Mouse (Mus musculus) spleen, adult 12 weeks (tissue): Measurements from ENCODE around the gene Phlda2.
A peak's percentile ranks its signal among the peaks of the same experiment; 100 is the strongest.

ENCODE experiments used
- DNase-seq: peaks from one replicate; pipeline ENCODE4 v3.0.0; 2022; ENCODE audit warnings: low spot score

Gene Phlda2

DNA sequence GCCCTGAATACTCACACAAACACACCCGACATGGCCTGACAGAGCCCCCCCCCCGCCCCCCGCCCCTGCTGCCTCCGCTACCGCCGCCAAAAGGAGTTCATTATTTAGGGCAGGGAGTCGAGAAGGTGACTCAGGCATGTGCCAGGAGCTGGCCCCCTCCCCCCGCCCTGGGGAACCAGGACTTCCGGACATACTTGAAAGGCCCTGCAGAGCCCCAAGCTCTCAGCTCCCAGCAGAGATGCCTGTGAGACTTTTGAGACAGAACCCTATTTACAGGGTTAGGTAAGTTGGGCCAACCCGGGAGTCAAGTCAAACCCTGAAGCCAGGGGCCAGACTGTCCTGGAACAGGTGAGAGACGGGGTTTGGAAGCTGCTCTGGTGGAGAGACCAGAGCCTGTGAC is 41.0 kb downstream of the Phlda2 start:
- DNase-seq = no peak

DNA sequence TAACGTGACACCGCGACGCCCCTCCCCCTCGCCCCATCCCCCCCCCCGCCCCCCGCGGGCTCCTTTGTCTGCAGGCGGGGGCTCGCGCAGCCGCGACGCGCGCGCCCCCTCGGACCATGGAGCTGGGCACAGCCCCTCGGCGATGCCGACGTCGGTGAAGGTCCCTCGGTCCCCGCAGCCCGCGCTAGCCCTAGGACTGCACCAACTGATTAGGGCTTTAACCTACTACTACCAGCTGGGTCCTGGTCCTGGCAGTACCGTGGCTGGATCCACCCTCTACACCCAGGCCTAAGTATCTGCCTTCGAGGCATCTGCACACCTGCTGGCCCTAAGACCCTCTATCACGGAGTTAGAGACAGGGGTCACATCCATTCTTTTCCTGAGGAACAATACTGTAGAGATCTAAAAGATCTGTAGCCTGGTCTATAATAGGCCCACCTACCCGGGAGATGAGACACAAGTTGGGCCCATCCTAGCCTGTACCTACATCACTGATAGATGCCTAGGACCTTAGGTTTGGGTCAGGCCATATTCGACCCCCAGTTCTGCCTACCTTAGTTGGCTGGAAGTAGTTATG is 41.6 kb downstream of the Phlda2 start:
- DNase-seq = no peak

DNA sequence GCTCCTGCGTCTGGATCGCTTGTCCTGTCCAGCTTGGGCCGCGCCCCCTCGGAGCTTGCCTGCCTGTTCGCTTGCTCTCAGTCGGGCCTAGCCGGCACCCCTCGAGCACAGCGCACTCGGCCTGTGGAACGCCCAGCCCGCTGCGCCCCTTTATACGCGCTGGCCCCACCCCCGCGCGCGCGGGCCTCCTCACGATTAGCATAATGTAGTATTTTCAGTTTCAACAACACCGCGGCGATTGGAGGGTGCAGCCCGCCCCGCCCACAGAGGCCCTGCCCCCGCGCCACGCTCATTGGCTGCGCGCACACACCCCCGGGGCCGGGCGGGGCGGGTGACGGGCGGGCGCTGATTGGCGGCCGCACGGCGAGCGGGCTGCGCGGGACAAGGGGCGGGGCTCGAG is 42.1 kb downstream of the Phlda2 start, which contains the start of gene Cdkn1c:
Cdkn1c (minus strand) TSS at position 177 of the 400 bp plus-strand sequence.
- peak; percentile 68 for DNase-seq

DNA sequence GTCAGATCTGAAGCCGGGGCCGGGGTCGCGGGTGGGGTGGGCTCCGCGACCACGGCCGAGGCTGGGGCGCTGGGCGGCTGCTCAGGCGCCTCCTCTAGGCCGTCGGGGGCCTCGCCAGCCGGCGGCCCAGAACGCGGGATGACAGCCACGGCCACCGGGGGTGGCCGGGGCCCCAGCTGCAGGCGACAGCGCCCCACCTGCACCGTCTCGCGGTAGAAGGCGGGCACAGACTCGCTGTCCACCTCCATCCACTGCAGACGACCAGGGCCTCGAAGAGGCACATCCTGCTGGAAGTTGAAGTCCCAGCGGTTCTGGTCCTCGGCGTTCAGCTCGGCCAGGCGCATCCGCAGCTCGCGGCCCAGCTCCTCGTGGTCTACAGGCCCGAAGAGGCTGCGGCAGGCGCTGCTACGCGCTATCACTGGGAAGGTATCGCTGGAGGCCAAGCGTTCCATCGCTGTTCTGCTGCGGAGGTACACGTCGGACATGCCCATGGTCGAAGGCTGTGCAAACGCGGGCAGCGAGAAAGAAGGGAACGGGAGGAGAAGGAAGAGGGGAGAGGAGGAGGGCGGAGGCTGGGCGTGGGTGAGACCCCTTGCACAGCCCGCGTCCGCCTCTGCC is 42.6 kb downstream of the Phlda2 start:
- no peak for DNase-seq

DNA sequence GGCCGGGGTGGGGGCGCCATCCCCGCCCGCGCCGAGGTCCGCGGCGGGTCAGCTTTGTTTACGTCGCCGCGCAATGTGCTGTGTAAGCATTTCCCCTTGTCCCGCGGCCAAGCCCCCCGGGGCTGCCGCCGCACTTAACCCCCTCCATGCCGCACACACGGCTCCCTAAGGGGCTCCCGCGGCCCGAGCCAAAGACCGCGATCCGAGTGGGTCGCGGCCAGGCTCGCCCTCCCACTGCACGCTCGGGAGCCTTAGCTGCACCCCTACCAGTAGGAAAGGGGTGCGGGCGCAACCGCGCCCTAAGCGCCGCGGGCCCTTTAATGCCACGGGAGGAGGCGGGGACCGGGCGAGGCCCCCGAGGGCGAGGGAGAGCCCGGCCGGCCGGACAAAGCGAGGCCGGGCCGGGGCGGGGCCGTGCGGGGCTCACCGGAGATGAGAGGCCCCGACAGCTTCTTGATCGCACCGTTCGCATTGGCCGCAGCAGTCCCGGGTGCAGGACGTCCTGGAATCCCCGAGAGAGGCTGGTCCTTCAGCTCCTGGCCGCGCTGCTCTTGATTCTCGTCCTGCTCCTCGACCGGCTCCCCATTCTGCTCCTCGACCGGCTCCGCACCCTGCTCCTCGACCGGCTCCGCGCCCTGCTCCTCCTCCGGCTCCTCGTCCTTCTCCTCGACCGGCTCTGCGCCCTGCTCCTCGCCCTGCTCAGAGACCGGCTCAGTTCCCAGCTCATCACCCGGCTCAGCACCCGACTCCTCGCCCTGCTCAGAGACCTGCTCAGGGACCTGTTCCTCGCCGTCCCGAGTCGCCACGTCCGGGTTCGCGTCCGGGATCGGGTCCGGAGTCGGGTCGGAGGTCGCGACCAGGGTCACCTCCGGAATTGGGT is 43.4 kb downstream of the Phlda2 start:
- DNase-seq = no peak

DNA sequence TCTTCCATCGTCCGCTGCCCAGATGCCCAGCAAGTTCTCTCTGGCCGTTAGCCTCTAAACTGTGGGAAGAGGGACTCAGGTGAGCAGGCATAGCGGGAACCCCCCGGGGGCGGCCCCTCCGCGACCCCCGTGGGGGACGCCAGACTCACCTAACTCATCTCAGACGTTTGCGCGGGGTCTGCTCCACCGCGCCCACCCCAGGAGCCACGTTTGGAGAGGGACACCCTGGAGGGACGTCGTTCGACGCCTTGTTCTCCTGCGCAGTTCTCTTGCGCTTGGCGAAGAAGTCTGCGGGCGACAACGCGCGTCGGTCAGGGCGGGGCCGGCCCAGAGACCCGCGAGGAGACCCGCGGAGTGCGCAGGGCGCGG is 44.0 kb downstream of the Phlda2 start:
- DNase-seq = no peak
